Mouse (Mus musculus): ENCODE data around the gene Camkmt. TPM values are rescaled to one million over a fixed set of nuclear protein-coding genes. Genes with fewer than 3 reads are reported as not detected.

Gene Camkmt
- polyA plus RNA-seq, 1 experiment from 2014 or later = 6.6 TPM

DNA sequence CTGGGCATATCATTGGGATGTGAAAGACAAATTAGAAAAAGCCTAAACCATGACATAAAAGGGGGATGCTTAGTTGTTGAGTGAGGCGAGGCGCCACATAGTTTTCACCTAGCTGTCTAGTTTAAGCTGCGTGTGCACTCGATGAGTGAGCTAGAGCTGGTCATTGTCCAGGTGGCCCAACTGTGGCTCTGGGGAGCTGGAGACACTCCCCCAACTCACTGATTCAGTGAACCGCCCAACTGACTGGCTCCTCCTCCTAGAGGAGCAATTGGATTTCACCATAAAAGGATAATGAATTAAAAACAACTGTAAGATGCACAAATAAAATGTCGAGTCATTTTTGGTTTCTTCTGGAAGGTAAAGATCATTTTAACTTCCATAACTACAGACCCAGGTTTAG, 1.3 kb upstream of the Camkmt start:
- DNase-seq (ENCODE audit: low spot score) = no peak

DNA sequence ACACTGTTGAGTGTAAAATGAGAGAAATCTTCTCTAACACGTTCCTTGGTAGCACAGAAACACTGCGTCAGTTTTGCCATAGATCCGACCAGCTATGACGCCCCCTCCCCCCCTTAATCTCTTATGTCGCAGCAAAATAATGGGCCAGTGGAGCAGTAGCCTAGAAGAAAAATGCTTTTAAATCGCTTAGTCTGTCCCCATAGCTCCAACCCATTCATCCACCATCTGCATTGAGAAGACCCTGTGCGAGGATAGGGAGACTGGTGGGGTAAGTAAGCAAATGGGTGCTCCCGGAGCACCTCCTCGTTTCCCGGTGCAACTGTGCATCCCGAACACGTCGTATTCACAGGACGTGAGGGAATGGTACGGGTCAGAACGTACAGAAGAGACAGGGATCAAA, 731 bp upstream of the Camkmt start:
- peak; percentile 19 for DNase-seq (ENCODE audit: low spot score)

DNA sequence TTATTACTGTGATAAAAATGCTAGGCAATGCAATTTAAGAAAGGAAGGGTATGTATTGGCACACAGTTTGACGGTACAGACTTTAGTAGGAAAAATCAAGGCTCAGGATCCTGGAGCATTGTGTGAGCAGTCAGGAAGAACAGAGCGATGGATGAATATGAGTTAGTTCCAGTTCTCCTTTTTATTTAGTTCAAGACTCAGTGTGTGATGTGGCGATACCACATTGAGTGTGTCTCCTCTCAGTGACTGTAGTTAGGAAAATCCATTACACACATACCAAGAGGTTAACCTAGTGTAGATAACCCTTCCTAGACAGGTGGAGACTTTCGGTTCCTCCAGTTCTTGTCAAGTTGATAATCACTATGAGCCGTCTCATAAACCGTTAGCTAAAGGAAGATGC, 1.4 kb downstream of the Camkmt start:
- no peak for DNase-seq (ENCODE audit: low spot score)

DNA sequence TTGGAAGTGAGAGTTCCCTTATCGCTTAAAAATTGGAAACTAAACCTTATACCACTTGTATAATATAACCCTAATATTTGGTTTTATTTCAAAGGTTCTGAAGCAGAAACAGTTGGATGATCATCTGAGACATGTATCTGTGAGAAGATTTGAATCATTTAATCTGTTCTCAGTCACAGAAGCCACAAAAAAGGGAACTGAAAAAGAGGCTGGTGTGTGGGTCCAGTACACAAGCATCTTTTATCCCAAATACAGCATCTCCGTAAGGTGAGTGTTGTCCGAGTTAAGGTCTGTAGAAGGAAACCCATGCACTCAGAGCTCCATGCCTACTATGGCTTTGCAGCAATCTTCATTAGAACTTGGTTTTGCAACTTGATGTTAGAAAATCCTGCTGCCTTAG, 6.0 kb downstream of the Camkmt start:
- DNase-seq (ENCODE audit: low spot score) = no peak

DNA sequence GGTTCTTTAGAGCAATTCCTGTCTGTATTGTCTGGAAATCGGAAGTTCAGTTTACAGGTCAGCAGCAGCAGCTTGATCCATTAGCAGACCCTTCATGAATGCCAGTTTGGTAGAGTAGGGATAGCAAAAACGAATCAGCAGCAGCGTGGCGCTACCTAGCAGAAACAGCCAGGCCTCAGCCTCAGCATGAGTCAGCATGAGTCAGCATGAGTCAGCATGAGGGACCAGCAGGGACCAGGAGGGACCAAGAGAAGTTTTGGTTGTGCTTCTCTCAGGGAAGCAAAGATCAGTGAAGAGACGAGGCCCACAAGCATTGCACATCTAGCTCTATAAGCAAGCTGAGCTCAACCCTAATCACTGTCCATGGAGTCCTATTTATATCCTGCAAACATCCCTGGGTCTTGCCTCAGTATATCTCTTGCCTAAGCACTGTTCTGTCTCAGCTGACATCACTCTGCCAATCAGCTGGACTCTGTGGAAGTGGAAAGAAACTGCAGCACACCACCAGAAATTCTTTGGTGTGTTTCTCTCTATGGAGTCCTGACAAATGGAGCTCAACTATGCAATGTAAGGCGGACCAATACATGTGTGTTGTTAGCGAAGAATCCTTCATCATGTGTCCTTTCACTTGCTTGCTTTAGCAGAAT, 8.4 kb downstream of the Camkmt start:
- DNase-seq (ENCODE audit: low spot score) = no peak

DNA sequence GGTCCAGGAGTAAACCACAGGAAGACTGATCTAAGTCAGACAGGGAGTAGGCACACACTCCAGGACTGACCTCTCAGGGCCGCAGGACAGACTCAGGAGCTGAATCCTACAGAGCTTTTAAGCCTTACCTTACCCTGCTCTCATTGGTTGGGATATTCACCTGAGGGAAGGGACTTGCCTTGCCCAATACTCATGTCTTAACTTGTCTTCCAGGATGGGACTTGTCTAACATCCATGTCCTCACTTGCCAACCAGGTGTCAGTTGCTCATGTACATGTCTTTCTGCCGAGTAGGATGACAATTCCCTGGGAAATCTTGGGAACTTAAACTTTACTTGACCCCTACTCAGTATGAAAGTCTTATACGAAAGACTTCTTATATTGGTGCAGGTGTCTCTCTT, 9.9 kb downstream of the Camkmt start:
- no peak for DNase-seq (ENCODE audit: low spot score)

DNA sequence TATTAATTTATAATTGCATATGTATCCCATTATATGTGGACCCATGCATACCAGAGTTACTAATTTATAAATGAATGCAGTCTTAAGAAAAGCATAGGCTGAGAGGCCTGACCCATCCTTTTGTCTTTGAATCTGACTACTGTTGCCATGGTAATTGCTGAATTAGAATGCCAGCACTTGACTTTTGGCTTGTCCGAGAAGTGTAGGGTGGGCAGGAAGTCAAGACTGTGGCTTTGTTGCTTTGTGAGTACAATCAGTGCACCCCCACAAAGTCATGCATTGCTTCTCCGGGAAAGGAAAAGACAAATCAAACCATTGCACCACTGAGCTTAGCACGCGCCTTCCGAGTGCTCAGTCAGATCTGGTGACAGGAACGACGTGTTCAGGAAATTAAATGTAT, 11.4 kb downstream of the Camkmt start:
- DNase-seq (ENCODE audit: low spot score) = no peak

DNA sequence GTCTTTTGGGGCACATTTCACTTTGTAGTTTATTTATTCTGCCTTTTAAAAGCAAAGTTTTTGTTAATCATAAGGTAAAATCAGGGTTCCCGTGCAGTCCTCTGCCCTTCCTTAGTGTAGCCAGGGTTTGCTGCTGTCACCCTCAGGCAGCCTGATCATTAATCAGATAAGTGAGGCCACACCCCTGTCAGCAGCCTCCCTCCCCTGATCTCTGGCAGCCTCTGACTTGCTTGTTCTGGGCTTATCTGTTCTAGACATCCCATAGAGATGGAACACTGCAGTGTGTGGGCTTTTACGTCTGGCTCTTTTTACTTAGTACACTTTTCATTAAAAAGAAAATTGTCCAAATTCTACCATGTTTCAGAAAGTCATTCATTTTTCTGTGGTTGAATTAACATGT, 13.0 kb downstream of the Camkmt start:
- DNase-seq (ENCODE audit: low spot score) = no peak

DNA sequence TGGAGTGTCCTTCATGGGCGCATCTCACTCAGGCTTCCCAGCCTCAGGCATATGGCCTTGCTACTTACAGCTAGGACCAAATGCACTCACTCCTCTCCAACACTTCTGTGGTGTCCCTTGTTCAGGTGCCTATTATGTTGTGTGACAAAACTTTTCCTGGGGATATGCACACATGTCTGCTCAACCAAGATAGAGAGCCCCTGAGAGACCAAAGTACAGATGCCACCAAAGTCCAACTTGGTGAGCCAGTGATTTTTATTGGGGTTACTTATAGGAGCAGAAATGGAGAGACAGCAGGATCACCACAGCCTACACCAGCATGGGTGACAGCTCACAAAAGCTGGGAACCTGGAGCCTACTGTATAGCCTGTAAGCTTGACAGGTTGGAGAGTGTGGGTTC, 20.3 kb downstream of the Camkmt start:
- no peak for DNase-seq (ENCODE audit: low spot score)

DNA sequence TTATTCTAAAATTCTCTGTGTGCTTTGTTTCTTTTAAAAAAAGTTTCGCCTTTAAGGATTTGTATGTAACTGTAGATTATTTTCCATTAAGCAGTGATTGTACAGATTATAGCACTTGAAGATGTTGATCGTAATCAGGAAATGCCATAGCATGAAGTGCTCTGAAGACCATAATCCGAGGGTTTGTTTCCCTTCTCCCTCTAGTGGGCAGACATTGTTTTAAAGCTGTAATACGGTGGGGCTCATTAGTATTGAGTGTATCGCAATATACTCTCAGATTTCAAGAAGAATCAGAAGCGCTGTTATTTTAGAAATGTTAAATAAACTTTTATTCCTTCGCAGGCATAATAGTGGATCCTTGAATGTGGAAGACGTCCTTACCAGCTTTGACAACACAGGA, 23.1 kb downstream of the Camkmt start:
- DNase-seq (ENCODE audit: low spot score) = no peak

DNA sequence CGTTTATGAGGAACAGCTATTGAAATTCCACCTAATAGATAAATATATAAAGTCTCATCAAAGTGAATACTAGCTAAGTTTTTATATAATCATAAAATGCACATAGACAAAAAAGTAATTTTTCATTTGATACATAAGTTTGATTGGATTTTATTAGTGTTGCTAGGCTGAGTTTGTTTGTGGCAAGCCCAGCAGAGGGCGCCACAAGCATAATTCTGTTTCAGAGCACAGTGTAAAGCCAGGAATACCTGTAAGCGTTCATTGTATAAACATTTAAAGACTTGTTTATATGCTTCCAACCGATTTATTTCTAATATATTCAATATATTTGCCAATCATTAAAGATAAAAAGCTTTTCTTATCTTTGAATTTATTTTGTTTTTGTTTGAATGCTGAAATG, 26.3 kb downstream of the Camkmt start:
- peak; percentile 49 for DNase-seq (ENCODE audit: low spot score)

DNA sequence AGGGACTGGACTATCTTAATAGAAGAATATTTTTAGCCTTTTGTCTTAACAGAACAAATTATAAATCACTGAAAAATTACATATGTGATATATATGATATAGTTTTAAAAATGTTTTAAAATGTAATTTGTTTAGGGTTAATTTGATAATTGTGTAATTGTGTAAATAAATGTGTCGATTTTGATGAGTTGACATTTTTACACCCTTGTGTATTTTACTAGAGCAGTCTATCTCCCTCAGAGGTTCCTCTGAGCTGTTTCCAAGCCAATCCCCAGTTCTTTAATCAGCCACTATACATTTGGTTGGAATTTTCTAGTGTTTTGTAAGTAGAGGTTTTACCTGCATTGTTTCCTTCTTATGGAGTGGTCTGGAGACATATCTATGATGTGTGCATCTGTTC, 48.0 kb downstream of the Camkmt start:
- DNase-seq (ENCODE audit: low spot score) = no peak

DNA sequence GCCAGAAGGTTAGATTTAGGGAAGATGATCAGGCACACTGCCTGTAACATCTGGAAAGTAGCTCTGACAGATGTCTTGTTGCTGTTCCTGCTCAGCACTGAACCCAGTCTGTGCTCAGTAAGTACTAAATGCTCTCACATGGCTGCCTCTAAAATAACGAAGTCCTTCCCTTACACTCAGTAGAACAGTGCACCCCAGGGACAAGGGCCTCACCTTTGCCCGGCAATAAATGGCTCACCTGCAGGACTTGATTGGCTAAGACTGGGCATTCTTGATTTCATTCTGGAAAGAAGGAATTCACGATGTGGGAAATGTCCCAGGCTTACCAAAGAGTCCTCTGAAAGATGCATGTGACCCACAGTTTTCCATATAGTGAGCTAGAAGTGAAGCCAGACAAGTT, 51.3 kb downstream of the Camkmt start:
- DNase-seq (ENCODE audit: low spot score) = no peak

DNA sequence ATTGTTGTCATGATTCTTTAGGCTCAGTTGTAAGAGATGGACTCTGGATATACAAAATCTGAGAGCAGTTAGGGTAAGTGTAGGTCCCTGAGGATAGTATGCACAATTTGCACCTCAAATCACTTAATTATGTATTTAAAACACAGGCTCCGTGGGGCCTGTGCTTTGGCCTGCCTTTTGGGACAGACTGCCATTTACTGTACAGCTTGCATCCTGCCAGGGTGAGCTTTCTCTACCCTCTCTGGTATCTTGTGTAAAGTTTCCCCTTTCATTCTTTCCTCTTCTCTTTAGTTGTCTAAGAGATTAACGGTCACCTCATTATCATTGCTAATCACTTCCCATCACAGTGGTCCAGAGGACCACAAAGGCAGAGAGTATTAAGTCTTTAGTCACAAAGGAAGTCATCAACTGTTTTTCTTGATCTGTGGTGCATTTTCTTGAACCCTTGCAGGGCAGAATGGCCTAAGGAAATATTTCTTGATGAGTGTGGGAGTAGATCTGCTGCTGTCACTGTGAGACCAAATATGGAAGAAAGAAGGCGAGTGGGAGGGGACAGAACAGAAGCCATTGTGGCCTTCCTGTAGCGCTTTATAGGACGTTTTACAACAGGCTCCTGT, 52.3 kb downstream of the Camkmt start:
- DNase-seq (ENCODE audit: low spot score) = no peak

DNA sequence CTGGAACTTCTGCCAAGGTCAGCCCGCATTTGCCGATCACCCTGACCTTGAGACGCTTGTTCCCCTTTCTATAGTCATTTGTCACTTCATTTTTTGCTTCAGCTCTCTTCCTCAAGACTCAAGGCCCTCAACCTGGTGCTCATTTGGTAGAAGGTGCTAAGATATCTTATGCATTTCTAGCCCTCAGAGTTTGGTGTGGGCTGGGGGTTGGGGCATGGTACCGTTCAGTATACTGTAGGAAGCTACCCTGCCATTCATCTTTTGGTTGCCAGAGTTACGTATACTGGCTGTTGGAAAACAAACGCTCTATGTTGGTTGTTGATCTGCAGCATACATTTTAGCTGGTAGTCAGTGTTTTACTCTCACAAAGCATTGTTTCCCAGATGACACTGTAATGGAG, 53.8 kb downstream of the Camkmt start:
- DNase-seq (ENCODE audit: low spot score) = no peak

DNA sequence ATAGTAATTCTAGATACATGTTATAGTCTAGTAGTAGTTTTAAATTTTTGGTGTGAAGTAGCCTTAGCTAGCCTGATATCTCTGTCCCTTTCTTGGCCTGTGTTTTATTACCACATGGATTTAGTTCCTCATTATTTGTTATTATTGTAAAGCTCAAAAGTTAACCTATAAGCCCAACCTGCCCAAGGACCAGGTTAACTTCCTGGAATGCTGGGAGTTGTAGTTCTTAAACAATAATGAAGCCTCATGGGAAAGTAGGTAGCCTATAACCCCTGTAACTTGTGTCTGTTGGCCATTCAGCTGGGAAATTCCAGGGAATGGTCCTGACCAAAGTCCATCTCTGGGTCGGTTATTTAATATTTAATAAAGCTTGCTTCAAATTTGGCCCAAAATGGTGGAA, 58.0 kb downstream of the Camkmt start:
- DNase-seq (ENCODE audit: low spot score) = no peak

DNA sequence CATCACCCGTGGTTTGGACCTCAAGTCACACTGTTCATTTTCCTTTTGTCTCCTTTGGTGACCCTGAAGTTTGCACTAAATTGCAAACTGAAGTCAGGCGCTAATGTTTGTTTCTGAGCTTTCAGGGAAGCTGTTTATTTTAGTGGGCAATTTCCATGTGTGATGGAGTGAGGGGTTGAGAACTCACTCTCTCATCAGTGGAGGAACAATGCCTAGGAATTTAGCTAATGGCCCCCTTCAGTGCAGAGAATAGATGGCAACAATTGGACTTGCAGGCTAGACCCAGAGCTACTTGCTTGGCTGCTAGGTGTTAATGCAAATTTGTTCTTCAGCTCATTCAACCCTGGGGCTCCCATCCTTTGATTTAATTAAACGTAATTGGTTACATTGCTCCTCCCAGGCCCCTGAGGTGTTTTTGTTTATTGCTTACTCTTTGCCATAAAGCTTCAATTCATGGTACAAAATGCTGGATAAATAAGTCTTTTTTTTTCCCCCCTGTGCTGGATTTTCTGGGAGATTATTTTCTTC, 58.9 kb downstream of the Camkmt start:
- no peak for DNase-seq (ENCODE audit: low spot score)

DNA sequence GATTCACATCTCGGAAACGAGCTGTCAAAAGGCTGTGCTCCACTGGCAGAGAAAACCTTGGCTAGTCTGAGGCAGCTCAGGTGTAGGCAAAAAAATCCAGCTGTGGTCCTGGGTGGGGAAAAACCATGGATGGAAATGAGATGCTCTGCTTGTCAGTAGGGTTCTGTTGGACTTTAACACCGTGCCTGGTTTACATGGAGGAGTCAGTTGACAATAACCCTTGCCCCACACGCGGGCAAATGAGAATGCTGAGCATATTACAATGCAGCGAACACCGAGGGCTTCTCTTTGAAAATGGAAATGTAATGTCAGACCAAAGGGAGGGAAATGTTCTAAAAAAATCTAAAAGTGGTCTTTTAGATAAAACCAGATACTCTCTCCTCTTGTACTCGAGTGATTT, 60.9 kb downstream of the Camkmt start:
- no peak for DNase-seq (ENCODE audit: low spot score)

DNA sequence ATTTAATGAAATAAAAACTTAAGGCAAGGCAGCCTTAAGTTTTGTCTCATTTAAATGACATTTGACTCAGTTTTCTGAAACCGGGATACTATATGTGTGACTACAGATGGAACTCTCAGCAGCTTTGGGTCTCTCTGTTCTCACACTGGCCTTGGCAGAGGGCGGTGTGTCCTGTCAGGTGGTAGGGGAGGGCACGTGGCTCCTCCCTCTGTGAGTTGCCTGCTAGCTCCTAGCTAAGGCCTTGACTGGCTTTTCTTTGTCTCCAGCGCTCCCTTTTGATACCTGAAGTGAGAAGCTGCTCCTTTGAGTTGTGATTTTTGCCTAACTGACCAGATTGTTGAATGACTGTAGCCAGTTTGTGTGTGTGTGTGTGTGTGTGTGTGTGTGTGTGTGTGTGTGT, 67.8 kb downstream of the Camkmt start:
- DNase-seq (ENCODE audit: low spot score) = no peak

DNA sequence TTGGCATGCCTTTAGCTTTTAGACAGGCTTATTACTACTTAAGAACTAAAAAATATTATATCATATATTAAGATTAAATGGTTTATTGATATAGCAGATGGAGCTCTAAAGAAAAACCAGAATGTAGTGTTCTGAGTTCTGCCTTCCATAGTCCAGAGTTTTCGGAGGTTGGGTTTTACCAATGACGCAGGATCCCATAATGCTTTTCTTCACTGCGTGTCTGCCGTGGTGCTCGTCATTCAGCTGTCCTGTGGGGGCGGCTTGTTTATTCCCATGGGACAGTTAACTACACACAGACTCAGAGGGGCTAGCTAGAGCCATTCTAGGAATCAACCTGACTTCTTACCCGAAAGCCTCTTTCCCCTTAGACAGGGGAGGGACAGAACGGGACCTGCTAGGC, 69.2 kb downstream of the Camkmt start:
- DNase-seq (ENCODE audit: low spot score) = no peak

DNA sequence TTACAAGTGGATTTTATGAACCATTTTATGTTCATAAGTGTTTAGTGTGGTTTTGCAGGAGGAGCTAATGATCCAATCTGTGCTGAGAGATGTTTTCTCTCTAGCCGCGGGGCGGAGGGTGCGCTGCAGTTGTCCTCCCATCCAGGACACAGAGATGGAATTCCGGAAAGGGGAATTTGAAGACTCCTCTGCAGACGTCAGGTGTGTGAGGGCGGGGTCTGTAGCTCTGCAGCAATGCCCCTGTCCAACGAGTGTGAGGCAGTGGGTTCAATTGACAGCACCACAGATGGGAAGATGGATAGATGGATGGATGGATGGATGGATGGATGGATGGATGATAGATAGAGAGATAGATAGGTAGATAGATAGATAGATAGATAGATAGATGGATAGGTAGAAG, 70.4 kb downstream of the Camkmt start:
- no peak for DNase-seq (ENCODE audit: low spot score)

DNA sequence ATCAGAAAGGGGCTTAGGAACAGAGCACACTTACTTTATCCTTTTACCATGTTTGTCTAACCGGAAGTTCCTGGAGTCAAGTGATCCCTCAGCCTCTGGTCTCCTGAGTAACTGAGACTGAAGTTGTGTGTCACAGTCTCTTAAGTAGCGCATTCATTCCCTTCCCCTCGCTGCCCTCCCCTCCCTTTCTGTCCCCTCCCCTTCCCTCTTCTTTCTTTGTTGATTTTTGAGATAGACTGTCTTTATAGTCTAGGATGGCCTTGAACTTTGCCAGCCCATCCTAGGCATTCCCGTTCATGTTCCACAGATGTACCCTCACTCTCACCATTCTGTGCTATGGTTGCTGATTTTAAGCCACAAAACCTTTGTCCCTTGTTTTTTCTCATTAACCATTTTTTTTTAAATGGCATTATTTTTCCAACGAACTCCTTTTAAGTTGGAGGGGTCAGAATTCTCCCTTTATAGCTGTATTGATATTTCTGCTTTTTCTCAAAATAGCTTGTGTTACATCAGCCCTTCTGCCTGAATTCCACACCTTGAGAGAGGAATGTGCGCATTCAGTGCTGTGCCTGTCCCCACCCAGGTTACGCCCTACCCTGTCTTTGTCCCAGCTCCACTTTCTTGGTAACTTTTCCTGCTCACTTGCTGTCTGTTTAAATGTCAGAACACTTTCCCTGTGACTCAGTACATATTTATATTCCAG, 72.4 kb downstream of the Camkmt start:
- DNase-seq (ENCODE audit: low spot score) = no peak

DNA sequence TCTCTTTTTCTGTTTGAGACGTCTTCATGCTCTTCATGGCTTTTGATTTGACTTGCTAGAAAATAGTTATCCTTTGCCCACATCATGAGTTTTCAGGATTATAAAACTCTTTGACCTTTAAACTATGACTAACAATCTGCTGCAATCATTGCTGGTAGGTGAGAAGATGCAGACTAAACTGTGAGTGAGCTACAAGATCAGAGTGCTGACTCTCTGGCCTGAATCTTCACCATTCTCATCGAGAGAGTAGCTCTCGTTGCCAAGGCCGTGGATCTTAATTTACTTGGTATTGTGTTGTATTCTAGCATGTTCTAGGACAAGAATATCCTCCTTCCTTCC, 72.9 kb downstream of the Camkmt start:
- no peak for DNase-seq (ENCODE audit: low spot score)

Measured in thymus, postnatal 0 days (tissue).